Mouse (Mus musculus): ENCODE results near the gene Olfr1325. TPM values are rescaled to one million over a fixed set of nuclear protein-coding genes. Genes with fewer than 3 reads are reported as not detected.
A peak's percentile ranks its signal among the peaks of the same experiment; 100 is the strongest.
"Not testable (repeated sequence)": the region's sequence is repeated elsewhere in the genome, so short reads cannot be mapped to it uniquely, and the experiment has no call there.

The Olfr1325 gene
- not detected in 2 replicates for polyA plus RNA-seq (2016; fragmentation: Nextera tagmentation; extraction: Ambion mirVana)

- 79% methylated on average over 2 of the region's 2 CpGs for WGBS
- H3K9me3 ChIP-seq, result no peaks in the 10 kb centered on the region
- no peak for ATAC-seq (ENCODE audit: low FRiP score)
- H3K4me1 ChIP-seq, result no peaks in the 10 kb centered on the region
- no peaks in the 10 kb centered on the region for H3K27me3 ChIP-seq
- no peak within 1 kb of the TSS for H3K4me2 ChIP-seq
- H3K27ac ChIP-seq, result no peak within 1 kb of the TSS
- no peak within 1 kb of the TSS for H3K9ac ChIP-seq
- H3K4me3 ChIP-seq (replicated peaks), result no peak within 1 kb of the TSS
- H3K36me3 ChIP-seq (replicated peaks), result no peaks in the 10 kb centered on the region
Observed at GRCm38 (mm10) chrX:74592379-74592778, at the start of gene Olfr1325. TSS of gene Olfr1325 (plus strand) at chrX:74592679.

- H3K4me3 ChIP-seq (replicated peaks), result no peak within 1 kb of the TSS
- no peaks in the 10 kb centered on the region for H3K4me1 ChIP-seq
- no peaks in the 10 kb centered on the region for H3K27me3 ChIP-seq
- H3K9ac ChIP-seq, result no peak within 1 kb of the TSS
- no peak within 1 kb of the TSS for H3K27ac ChIP-seq
- no peak within 1 kb of the TSS for H3K4me2 ChIP-seq
- ATAC-seq (ENCODE audit: low FRiP score), result no peak
- no peaks in the 10 kb centered on the region for H3K9me3 ChIP-seq
- H3K36me3 ChIP-seq (replicated peaks), result no peaks in the 10 kb centered on the region
Observed at GRCm38 (mm10) chrX:74574788-74575187, 17.7 kb upstream of the Olfr1325 start, which contains the start of gene Olfr1326-ps1. TSS of gene Olfr1326-ps1 (minus strand) at chrX:74574888.

- not testable (repeated sequence) for H3K4me2 ChIP-seq; H3K9ac ChIP-seq; H3K27ac ChIP-seq; H3K36me3 ChIP-seq (replicated peaks); H3K4me3 ChIP-seq (replicated peaks); H3K27me3 ChIP-seq; H3K4me1 ChIP-seq; H3K9me3 ChIP-seq
- 50% methylated on average over 3 of the region's 5 CpGs for WGBS
- peak; percentile 39; the same call in 1 of the 2 replicates for ATAC-seq (ENCODE audit: low FRiP score)
Observed at GRCm38 (mm10) chrX:74645466-74646323, 53.2 kb downstream of the Olfr1325 start, which contains the start of gene Gm5640. TSS of gene Gm5640 (minus strand) at chrX:74645635.

- H3K27me3 ChIP-seq; H3K27ac ChIP-seq; H3K4me3 ChIP-seq (replicated peaks); H3K36me3 ChIP-seq (replicated peaks); H3K4me1 ChIP-seq; H3K9me3 ChIP-seq; H3K9ac ChIP-seq; H3K4me2 ChIP-seq; ATAC-seq (ENCODE audit: low FRiP score): not testable (repeated sequence)
- no CpG with 5 or more reads among the region's 1 CpGs for WGBS
Observed at GRCm38 (mm10) chrX:74646393-74646792, 53.9 kb downstream of the Olfr1325 start.

Other genes starting within 250 kb of the Olfr1325 start
- 105 and 106 TPM in 2 replicates for gene Lage3, start 239.1 kb upstream of the Olfr1325 start, polyA plus RNA-seq (2016; fragmentation: Nextera tagmentation; extraction: Ambion mirVana)
- 68.2 and 68.5 TPM in 2 replicates for gene Ubl4a, start 219.5 kb upstream of the Olfr1325 start, polyA plus RNA-seq (2016; fragmentation: Nextera tagmentation; extraction: Ambion mirVana)
- gene Slc10a3, start 219.3 kb upstream of the Olfr1325 start, polyA plus RNA-seq (2016; fragmentation: Nextera tagmentation; extraction: Ambion mirVana), result 8.3 and 8.8 TPM in 2 replicates
- gene Fam3a, start 199.4 kb upstream of the Olfr1325 start, polyA plus RNA-seq (2016; fragmentation: Nextera tagmentation; extraction: Ambion mirVana), result 29.1 and 34.0 TPM in 2 replicates
- gene Ikbkg, start 199.4 kb upstream of the Olfr1325 start, polyA plus RNA-seq (2016; fragmentation: Nextera tagmentation; extraction: Ambion mirVana), result 23.7 and 26.1 TPM in 2 replicates
- 51.0 and 51.6 TPM in 2 replicates for gene G6pdx, start 163.5 kb upstream of the Olfr1325 start, polyA plus RNA-seq (2016; fragmentation: Nextera tagmentation; extraction: Ambion mirVana)
- gene Gm6880, start 111.3 kb upstream of the Olfr1325 start, polyA plus RNA-seq (2016; fragmentation: Nextera tagmentation; extraction: Ambion mirVana), result not detected in 2 replicates
- gene Olfr1326-ps1, start 17.8 kb upstream of the Olfr1325 start, polyA plus RNA-seq (2016; fragmentation: Nextera tagmentation; extraction: Ambion mirVana), result not detected in 2 replicates
- 0.15 TPM in 1 of 2 replicates, not detected in the other for gene Gm5640, start 53.0 kb downstream of the Olfr1325 start, polyA plus RNA-seq (2016; fragmentation: Nextera tagmentation; extraction: Ambion mirVana)
- gene Gm6890, start 148.2 kb downstream of the Olfr1325 start, polyA plus RNA-seq (2016; fragmentation: Nextera tagmentation; extraction: Ambion mirVana), result not detected in 2 replicates
- not detected in 2 replicates for gene Gm5936, start 244.5 kb downstream of the Olfr1325 start, polyA plus RNA-seq (2016; fragmentation: Nextera tagmentation; extraction: Ambion mirVana)

All from forebrain, embryonic 12.5 days (tissue).